Mouse (Mus musculus): ENCODE measurements around the gene Bmp6.
A peak's percentile ranks its signal among the peaks of the same experiment; 100 is the strongest.

Bmp6 gene

GRCm38 (mm10) chr13:38344713-38345430, at the start of gene Bmp6:
Gene Bmp6, plus strand, starts transcription at chr13:38345107.
- peak; percentile 66 for DNase-seq

GRCm38 (mm10) chr13:38296166-38296565, 48.7 kb upstream of the Bmp6 start:
- DNase-seq = no peak

- DNase-seq = no peak
These were observed 48.3 kb upstream of the Bmp6 start for GRCm38 (mm10) chr13:38296601-38297000.

GRCm38 (mm10) chr13:38311125-38311524, 33.8 kb upstream of the Bmp6 start:
- DNase-seq = no peak

GRCm38 (mm10) chr13:38312357-38313040, 32.4 kb upstream of the Bmp6 start:
- no peak for DNase-seq

GRCm38 (mm10) chr13:38314590-38314989, 30.3 kb upstream of the Bmp6 start:
- DNase-seq = no peak

- DNase-seq = no peak
These were observed 26.5 kb upstream of the Bmp6 start for GRCm38 (mm10) chr13:38318418-38318817.

- peak; percentile 11 for DNase-seq
These were observed 24.6 kb upstream of the Bmp6 start for GRCm38 (mm10) chr13:38320354-38320753.

GRCm38 (mm10) chr13:38324452-38324851, 20.5 kb upstream of the Bmp6 start:
- no peak for DNase-seq

- no peak for DNase-seq
These were observed 17.5 kb upstream of the Bmp6 start for GRCm38 (mm10) chr13:38327377-38327776.

GRCm38 (mm10) chr13:38333496-38333895, 11.4 kb upstream of the Bmp6 start:
- DNase-seq = no peak

GRCm38 (mm10) chr13:38342598-38342997, 2.3 kb upstream of the Bmp6 start:
- peak; percentile 43 for DNase-seq

GRCm38 (mm10) chr13:38343202-38343601, 1.7 kb upstream of the Bmp6 start:
- no peak for DNase-seq

GRCm38 (mm10) chr13:38345431-38345820, 519 bp downstream of the Bmp6 start:
- no peak for DNase-seq

GRCm38 (mm10) chr13:38346096-38346915, 1.4 kb downstream of the Bmp6 start:
- no peak for DNase-seq

GRCm38 (mm10) chr13:38347021-38347774, 2.3 kb downstream of the Bmp6 start:
- no peak for DNase-seq

GRCm38 (mm10) chr13:38347775-38348135, 2.8 kb downstream of the Bmp6 start:
- no peak for DNase-seq

- no peak for DNase-seq
These were observed 4.1 kb downstream of the Bmp6 start for GRCm38 (mm10) chr13:38349046-38349445.

- no peak for DNase-seq
These were observed 4.9 kb downstream of the Bmp6 start for GRCm38 (mm10) chr13:38349818-38350217.

GRCm38 (mm10) chr13:38351996-38352395, 7.1 kb downstream of the Bmp6 start:
- DNase-seq = peak; percentile 26

- DNase-seq = no peak
These were observed 8.1 kb downstream of the Bmp6 start for GRCm38 (mm10) chr13:38352986-38353385.

GRCm38 (mm10) chr13:38353420-38354255, 8.7 kb downstream of the Bmp6 start:
- no peak for DNase-seq

Data from liver (tissue).